Mouse (Mus musculus) cerebellum, postnatal 4 days (tissue): ENCODE results near the gene Gm8693.
"Not testable (repeated sequence)": the region's sequence is repeated elsewhere in the genome, so short reads cannot be mapped to it uniquely, and the experiment has no call there.

Source experiments
- DNase-seq, 2 experiments: peaks; one replicate each; pipeline ENCODE4 v3.0.0; 2022; ENCODE audit warnings: low spot score in 2 of 2, mixed read lengths in 1 of 2

Gm8693 gene

GRCm38 (mm10) chr7:22692217-22692616 is at the start of gene Gm8693:
Gm8693 (minus strand) TSS chr7:22692317.
- DNase-seq = not testable (repeated sequence)

GRCm38 (mm10) chr7:22719610-22720009 is 27.5 kb upstream of the Gm8693 start, which contains the start of gene Gm4567:
Gm4567 (minus strand) TSS chr7:22719710.
- DNase-seq = not testable (repeated sequence)

DNA sequence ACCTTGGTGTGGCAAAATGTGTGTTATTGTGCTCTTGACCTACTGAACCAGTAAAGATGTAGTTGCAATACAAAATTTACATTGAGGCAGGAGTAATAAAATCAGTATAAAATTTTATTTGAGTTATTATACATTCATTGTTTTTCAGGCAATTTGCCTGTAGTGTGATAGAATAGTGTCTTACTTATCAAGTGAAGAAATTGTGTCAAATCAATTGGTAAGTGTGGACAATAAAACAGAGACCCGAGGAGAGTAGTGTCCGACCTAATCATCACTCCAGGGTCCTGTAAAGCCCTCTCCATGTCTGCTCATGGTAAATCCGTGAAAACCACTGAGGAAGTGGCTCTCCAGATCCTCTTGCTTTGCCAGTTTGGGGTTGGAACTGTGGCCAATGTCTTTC is 34.4 kb downstream of the Gm8693 start, which contains the start of gene Vmn1r155:
Gene Vmn1r155 (plus strand): TSS at position 301 of the 400 bp plus-strand sequence.
- DNase-seq = not testable (repeated sequence)
